8 mouse cellular contexts compared by ENCODE assay signal in genomic region chr1:43445170-43446088, GRCm38 (mm10). TPM values are rescaled to one million over a fixed set of nuclear protein-coding genes. Genes with fewer than 3 reads are reported as not detected.
DNase-seq lines count a peak whose midpoint lies in the region; ATAC-seq lines count a peak whose summit lies in the region.

No protein-coding gene starts in this region.

- no peaks in the 10 kb centered on the region for H3K9me3 ChIP-seq in forebrain, embryonic 10.5 days
- H3K9me3 ChIP-seq in heart, embryonic 15.5 days (replicated peaks) = no peaks in the 10 kb centered on the region
- no peaks in the 10 kb centered on the region for H3K9me3 ChIP-seq in liver, embryonic 16.5 days (replicated peaks; ENCODE audit: control insufficient read depth, low read length)
- H3K9me3 ChIP-seq in neural tube, embryonic 14.5 days (ENCODE audit: control insufficient read depth, low read length) = no peaks in the 10 kb centered on the region

- peaks cover 12% of the 10 kb centered on the region for H3K27me3 ChIP-seq in forebrain, embryonic 10.5 days (ENCODE audit: poor library complexity, severe bottlenecking)
- no peaks in the 10 kb centered on the region for H3K27me3 ChIP-seq in heart, embryonic 15.5 days
- H3K27me3 ChIP-seq in liver, embryonic 16.5 days (ENCODE audit: control insufficient read depth, insufficient read depth, low read depth, low read length) = no peaks in the 10 kb centered on the region
- no peaks in the 10 kb centered on the region for H3K27me3 ChIP-seq in neural tube, embryonic 14.5 days (ENCODE audit: control insufficient read depth, insufficient read depth, low read length)

- WGBS in forebrain, embryonic 10.5 days = under 1% methylated on average over 83 of the region's 86 CpGs
- under 1% methylated on average over 84 of the region's 86 CpGs for WGBS in heart, embryonic 15.5 days
- under 1% methylated on average over 72 of the region's 86 CpGs for WGBS in liver, embryonic 16.5 days (ENCODE audit: insufficient replicate concordance)
- WGBS in neural tube, embryonic 14.5 days = under 1% methylated on average over 82 of the region's 86 CpGs

- H3K4me2 ChIP-seq in heart, embryonic 15.5 days = peak overlapping the region; percentile 89
- H3K4me2 ChIP-seq in liver, embryonic 16.5 days (ENCODE audit: low read depth, low read length) = peak overlapping the region; percentile 66
- peak overlapping the region; percentile 95 for H3K4me2 ChIP-seq in neural tube, embryonic 14.5 days (ENCODE audit: low read depth, low read length)

- peak overlapping the region; percentile 94 for H3K4me3 ChIP-seq in forebrain, embryonic 10.5 days
- H3K4me3 ChIP-seq in heart, embryonic 15.5 days = peak overlapping the region; percentile 97
- H3K4me3 ChIP-seq in liver, embryonic 16.5 days (ENCODE audit: low read depth, low read length) = peak overlapping the region; percentile 82
- H3K4me3 ChIP-seq in neural tube, embryonic 14.5 days (ENCODE audit: low read depth, low read length) = peak overlapping the region; percentile 96

- peak; percentile 83 for DNase-seq in brain, adult 2 months (ENCODE audit: low read depth, low spot score)
- peak; percentile 76 for DNase-seq in forebrain, embryonic 10.5 days (ENCODE audit: extremely low spot score, low spot score)
- DNase-seq in kidney, postnatal 10 days = peak; percentile 91
- peak; percentile 88 for DNase-seq in testis, postnatal 10 days (ENCODE audit: low spot score)

- peak; percentile 79 for ATAC-seq in CD4-positive, CD25-positive, alpha-beta regulatory T cell, adult 4 months
- ATAC-seq in heart, embryonic 15.5 days (replicated peaks; ENCODE audit: insufficient number of reproducible peaks, insufficient read depth, low FRiP score, low read depth) = peak; percentile 94
- ATAC-seq in liver, embryonic 16.5 days (ENCODE audit: low read depth) = peak; percentile 90
- peak; percentile 94 for ATAC-seq in neural tube, embryonic 14.5 days (ENCODE audit: low read depth)

- H3K27ac ChIP-seq in forebrain, embryonic 10.5 days = peak overlapping the region; percentile 98
- peak overlapping the region; percentile 93 for H3K27ac ChIP-seq in heart, embryonic 15.5 days
- peak overlapping the region; percentile 65 for H3K27ac ChIP-seq in liver, embryonic 16.5 days (ENCODE audit: low read length)
- peak overlapping the region; percentile 91 for H3K27ac ChIP-seq in neural tube, embryonic 14.5 days (ENCODE audit: low read depth, low read length)

- H3K4me1 ChIP-seq in forebrain, embryonic 10.5 days = peaks cover 28% of the 10 kb centered on the region
- H3K4me1 ChIP-seq in heart, embryonic 15.5 days (replicated peaks) = peaks cover 41% of the 10 kb centered on the region
- peaks cover 29% of the 10 kb centered on the region for H3K4me1 ChIP-seq in liver, embryonic 16.5 days (ENCODE audit: control insufficient read depth, low read depth, low read length)
- H3K4me1 ChIP-seq in neural tube, embryonic 14.5 days (ENCODE audit: control insufficient read depth, insufficient read depth, low read length) = peaks cover 17% of the 10 kb centered on the region

- H3K36me3 ChIP-seq in forebrain, embryonic 10.5 days (replicated peaks) = no peaks in the 10 kb centered on the region
- H3K36me3 ChIP-seq in heart, embryonic 15.5 days = no peaks in the 10 kb centered on the region
- no peaks in the 10 kb centered on the region for H3K36me3 ChIP-seq in liver, embryonic 16.5 days (ENCODE audit: control insufficient read depth, insufficient read depth)
- no peaks in the 10 kb centered on the region for H3K36me3 ChIP-seq in neural tube, embryonic 14.5 days (ENCODE audit: control insufficient read depth, insufficient read depth, low read length)

- H3K9ac ChIP-seq in heart, embryonic 15.5 days = peak overlapping the region; percentile 98
- peak overlapping the region; percentile 83 for H3K9ac ChIP-seq in liver, embryonic 16.5 days (ENCODE audit: low read depth, low read length)
- H3K9ac ChIP-seq in neural tube, embryonic 14.5 days (replicated peaks; ENCODE audit: low read depth, low read length) = peak overlapping the region; percentile 97

RNA-seq across cellular contexts. Expression of gene Nck2, which starts 1.1 kb away (rescaled TPM):
- 10 to 100 TPM; 16.0 to 22.3 TPM for polyA plus RNA-seq in CD4-positive, CD25-positive, alpha-beta regulatory T cell, adult 4 months (2017; shearing (Covaris generic))
- 35.3 and 36.8 TPM in 2 replicates for polyA plus RNA-seq in forebrain, embryonic 10.5 days (2016; fragmentation: Nextera tagmentation; extraction: Ambion mirVana)
- 23.5 and 30.6 TPM in 2 replicates for polyA plus RNA-seq in heart, embryonic 15.5 days (2015; fragmentation: Nextera tagmentation; extraction: Ambion mirVana)
- 8.4 and 9.5 TPM in 2 replicates for polyA plus RNA-seq in liver, embryonic 16.5 days (2015; fragmentation: Nextera tagmentation; extraction: Ambion mirVana)
- 31.1 and 39.1 TPM in 2 replicates for polyA plus RNA-seq in neural tube, embryonic 14.5 days (2014; fragmentation: Nextera tagmentation; extraction: Ambion mirVana)

Comparison
In these comparisons a context has a peak if more than half of its experiments do, and no peak if none do; other contexts are left out.
1. Peak in every context shown above with its lines: DNase-seq, ATAC-seq, H3K4me3 ChIP-seq and H3K27ac ChIP-seq.